Mouse (Mus musculus): ENCODE measurements at regions not wholly inside any gene's neighbourhood (a gene's known extent, or its start where the extent isn't known, plus 50 kb on each side); places are given as distances from the start of the nearest gene placed in this dataset.

- WGBS: 65% methylated on average over 9 of the region's 9 CpGs
- H3K27ac ChIP-seq (replicated peaks): no peak overlapping the region
- 0 out of 2 replicates have a peak, but pooled peaks have one; percentile 54 for ATAC-seq (ENCODE audit: low FRiP score, low read depth)
- no peaks in the 10 kb centered on the region for H3K36me3 ChIP-seq
- no peak overlapping the region for H3K9ac ChIP-seq (replicated peaks)
- no peak overlapping the region for H3K4me2 ChIP-seq (replicated peaks)
- no peaks in the 10 kb centered on the region for H3K9me3 ChIP-seq
- no peaks in the 10 kb centered on the region for H3K4me1 ChIP-seq
- H3K4me3 ChIP-seq: no peak overlapping the region
- H3K27me3 ChIP-seq: no peaks in the 10 kb centered on the region
These were observed 272.8 kb upstream of the Sptlc3 start for GRCm38 (mm10) chr2:139220757-139221400.

- Histone ChIP-seq H3K27ac (replicated peaks) (no peak overlapping the region), H3K36me3 (no peaks in the 10 kb centered on the region), H3K27me3 (no peaks in the 10 kb centered on the region), H3K4me1 (no peaks in the 10 kb centered on the region), H3K4me2 (replicated peaks) (no peak overlapping the region), H3K9me3 (no peaks in the 10 kb centered on the region), H3K4me3 (no peak overlapping the region), H3K9ac (replicated peaks) (no peak overlapping the region)
- 14% methylated on average over 3 of the region's 3 CpGs for WGBS
- peak; percentile 52 for ATAC-seq (ENCODE audit: low FRiP score, low read depth)
These were observed 263.3 kb upstream of the Sptlc3 start for GRCm38 (mm10) chr2:139230453-139230852.

- no peaks in the 10 kb centered on the region for H3K36me3 ChIP-seq
- no peak overlapping the region for H3K9ac ChIP-seq (replicated peaks)
- H3K9me3 ChIP-seq: no peaks in the 10 kb centered on the region
- no peaks in the 10 kb centered on the region for H3K4me1 ChIP-seq
- no peak for ATAC-seq (ENCODE audit: low FRiP score, low read depth)
- H3K27me3 ChIP-seq: no peaks in the 10 kb centered on the region
- no peak overlapping the region for H3K4me2 ChIP-seq (replicated peaks)
- WGBS: 87% methylated on average over 2 of the region's 2 CpGs
- H3K27ac ChIP-seq (replicated peaks): no peak overlapping the region
- H3K4me3 ChIP-seq: no peak overlapping the region
These were observed 243.6 kb upstream of the Sptlc3 start for GRCm38 (mm10) chr2:139250138-139250537.

- no peaks in the 10 kb centered on the region for H3K27me3 ChIP-seq
- H3K27ac ChIP-seq (replicated peaks): no peak overlapping the region
- H3K4me1 ChIP-seq: no peaks in the 10 kb centered on the region
- WGBS: 75% methylated on average over 2 of the region's 2 CpGs
- ATAC-seq (ENCODE audit: low FRiP score, low read depth): no peak
- H3K9ac ChIP-seq (replicated peaks): no peak overlapping the region
- H3K4me3 ChIP-seq: no peak overlapping the region
- no peaks in the 10 kb centered on the region for H3K36me3 ChIP-seq
- H3K9me3 ChIP-seq: no peaks in the 10 kb centered on the region
- no peak overlapping the region for H3K4me2 ChIP-seq (replicated peaks)
These were observed 226.6 kb upstream of the Sptlc3 start for GRCm38 (mm10) chr2:139267119-139267518.

- whole genome bisulfite sequencing: 84% methylated on average over 5 of the region's 5 CpGs
These were observed 217.1 kb upstream of the Sptlc3 start for GRCm38 (mm10) chr2:139276581-139276980.

GRCm38 (mm10) chr2:139277571-139277970 is 216.1 kb upstream of the Sptlc3 start:
- ATAC-seq (ENCODE audit: low FRiP score, low read depth): no peak
- WGBS: 91% methylated on average over 8 of the region's 8 CpGs
- H3K27ac ChIP-seq (replicated peaks): no peak overlapping the region

More at GRCm38 (mm10) chr2:139276581-139276980, 217.1 kb upstream of the Sptlc3 start:
- Histone ChIP-seq H3K27ac (replicated peaks) (no peak overlapping the region), H3K27me3 (no peaks in the 10 kb centered on the region), H3K9me3 (no peaks in the 10 kb centered on the region), H3K9ac (replicated peaks) (no peak overlapping the region), H3K4me1 (no peaks in the 10 kb centered on the region), H3K4me3 (no peak overlapping the region), H3K4me2 (replicated peaks) (no peak overlapping the region), H3K36me3 (no peaks in the 10 kb centered on the region)
- no peak for ATAC-seq (ENCODE audit: low FRiP score, low read depth)

GRCm38 (mm10) chr2:139281056-139281455 is 212.7 kb upstream of the Sptlc3 start:
- Histone ChIP-seq H3K27me3 (no peaks in the 10 kb centered on the region), H3K9me3 (no peaks in the 10 kb centered on the region), H3K27ac (replicated peaks) (no peak overlapping the region), H3K4me3 (no peak overlapping the region), H3K4me1 (no peaks in the 10 kb centered on the region), H3K4me2 (replicated peaks) (no peak overlapping the region), H3K9ac (replicated peaks) (no peak overlapping the region), H3K36me3 (no peaks in the 10 kb centered on the region)
- 70% methylated on average over 3 of the region's 3 CpGs for WGBS
- no peak for ATAC-seq (ENCODE audit: low FRiP score, low read depth)

More at GRCm38 (mm10) chr2:139277571-139277970, 216.1 kb upstream of the Sptlc3 start:
- H3K4me2 ChIP-seq (replicated peaks): no peak overlapping the region
- H3K36me3 ChIP-seq: no peaks in the 10 kb centered on the region
- no peaks in the 10 kb centered on the region for H3K9me3 ChIP-seq
- no peak overlapping the region for H3K9ac ChIP-seq (replicated peaks)
- H3K4me3 ChIP-seq: no peak overlapping the region
- H3K27me3 ChIP-seq: no peaks in the 10 kb centered on the region
- H3K4me1 ChIP-seq: no peaks in the 10 kb centered on the region

GRCm38 (mm10) chr2:139284315-139284714 is 209.4 kb upstream of the Sptlc3 start:
- Histone ChIP-seq H3K4me1 (no peaks in the 10 kb centered on the region), H3K27ac (replicated peaks) (no peak overlapping the region), H3K9me3 (no peaks in the 10 kb centered on the region), H3K9ac (replicated peaks) (no peak overlapping the region), H3K4me2 (replicated peaks) (no peak overlapping the region), H3K4me3 (no peak overlapping the region), H3K36me3 (no peaks in the 10 kb centered on the region), H3K27me3 (no peaks in the 10 kb centered on the region)
- 89% methylated on average over 4 of the region's 4 CpGs for WGBS
- ATAC-seq (ENCODE audit: low FRiP score, low read depth): no peak

GRCm38 (mm10) chr2:139286446-139286845 is 207.3 kb upstream of the Sptlc3 start:
- Histone ChIP-seq H3K9ac (replicated peaks) (no peak overlapping the region), H3K9me3 (no peaks in the 10 kb centered on the region), H3K27ac (replicated peaks) (no peak overlapping the region), H3K4me2 (replicated peaks) (no peak overlapping the region), H3K27me3 (no peaks in the 10 kb centered on the region), H3K4me1 (no peaks in the 10 kb centered on the region), H3K4me3 (no peak overlapping the region), H3K36me3 (no peaks in the 10 kb centered on the region)
- ATAC-seq (ENCODE audit: low FRiP score, low read depth): no peak
- 57% methylated on average over 2 of the region's 2 CpGs for WGBS

GRCm38 (mm10) chr2:139298541-139299152 is 195.1 kb upstream of the Sptlc3 start:
- H3K27ac ChIP-seq (replicated peaks): no peak overlapping the region
- H3K27me3 ChIP-seq: no peaks in the 10 kb centered on the region
- H3K4me3 ChIP-seq: no peak overlapping the region
- H3K4me1 ChIP-seq: no peaks in the 10 kb centered on the region
- H3K36me3 ChIP-seq: no peaks in the 10 kb centered on the region
- no peak for ATAC-seq (ENCODE audit: low FRiP score, low read depth)
- no peak overlapping the region for H3K9ac ChIP-seq (replicated peaks)
- H3K9me3 ChIP-seq: no peaks in the 10 kb centered on the region
- WGBS: 67% methylated on average over 6 of the region's 6 CpGs
- no peak overlapping the region for H3K4me2 ChIP-seq (replicated peaks)

- H3K27me3 ChIP-seq: no peaks in the 10 kb centered on the region
- H3K9ac ChIP-seq (replicated peaks): no peak overlapping the region
- WGBS: 93% methylated on average over 1 of the region's 1 CpGs
- H3K4me1 ChIP-seq: no peaks in the 10 kb centered on the region
- no peak for ATAC-seq (ENCODE audit: low FRiP score, low read depth)
- no peaks in the 10 kb centered on the region for H3K36me3 ChIP-seq
- no peak overlapping the region for H3K4me3 ChIP-seq
- H3K27ac ChIP-seq (replicated peaks): no peak overlapping the region
- no peaks in the 10 kb centered on the region for H3K9me3 ChIP-seq
- H3K4me2 ChIP-seq (replicated peaks): no peak overlapping the region
These were observed 182.3 kb upstream of the Sptlc3 start for GRCm38 (mm10) chr2:139311401-139311812.

- Histone ChIP-seq H3K36me3 (no peaks in the 10 kb centered on the region), H3K4me3 (no peak overlapping the region), H3K9ac (replicated peaks) (no peak overlapping the region), H3K9me3 (no peaks in the 10 kb centered on the region), H3K4me1 (no peaks in the 10 kb centered on the region), H3K4me2 (replicated peaks) (no peak overlapping the region), H3K27ac (replicated peaks) (no peak overlapping the region), H3K27me3 (no peaks in the 10 kb centered on the region)
- 86% methylated on average over 4 of the region's 4 CpGs for WGBS
- 0 out of 2 replicates have a peak, but pooled peaks have one; percentile 19 for ATAC-seq (ENCODE audit: low FRiP score, low read depth)
These were observed 181.7 kb upstream of the Sptlc3 start for GRCm38 (mm10) chr2:139312053-139312452.
